Mouse (Mus musculus): ENCODE measurements around the gene Psip1.

Psip1 gene

DNA sequence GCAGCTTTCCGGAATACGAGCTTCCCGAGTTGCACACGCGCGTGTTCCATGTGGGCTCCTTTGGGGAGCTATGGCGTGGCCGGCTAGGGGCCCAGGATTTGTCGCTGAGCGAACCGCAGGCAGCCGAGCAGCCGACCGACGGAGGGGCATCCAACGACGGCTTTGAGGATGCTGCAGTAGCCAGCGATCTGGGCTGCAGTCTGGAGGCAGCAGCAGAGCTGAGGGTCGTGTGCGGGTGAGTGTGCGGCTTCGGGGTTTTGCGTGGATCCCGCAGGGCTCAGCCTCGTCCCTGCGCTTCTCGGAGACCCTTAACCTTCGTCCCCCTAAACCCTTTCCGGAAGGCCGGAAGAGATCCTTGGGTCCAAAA lies 68.5 kb downstream of the Psip1 start:
- no peak for DNase-seq (ENCODE audit: low spot score in 2 of 2)

DNA sequence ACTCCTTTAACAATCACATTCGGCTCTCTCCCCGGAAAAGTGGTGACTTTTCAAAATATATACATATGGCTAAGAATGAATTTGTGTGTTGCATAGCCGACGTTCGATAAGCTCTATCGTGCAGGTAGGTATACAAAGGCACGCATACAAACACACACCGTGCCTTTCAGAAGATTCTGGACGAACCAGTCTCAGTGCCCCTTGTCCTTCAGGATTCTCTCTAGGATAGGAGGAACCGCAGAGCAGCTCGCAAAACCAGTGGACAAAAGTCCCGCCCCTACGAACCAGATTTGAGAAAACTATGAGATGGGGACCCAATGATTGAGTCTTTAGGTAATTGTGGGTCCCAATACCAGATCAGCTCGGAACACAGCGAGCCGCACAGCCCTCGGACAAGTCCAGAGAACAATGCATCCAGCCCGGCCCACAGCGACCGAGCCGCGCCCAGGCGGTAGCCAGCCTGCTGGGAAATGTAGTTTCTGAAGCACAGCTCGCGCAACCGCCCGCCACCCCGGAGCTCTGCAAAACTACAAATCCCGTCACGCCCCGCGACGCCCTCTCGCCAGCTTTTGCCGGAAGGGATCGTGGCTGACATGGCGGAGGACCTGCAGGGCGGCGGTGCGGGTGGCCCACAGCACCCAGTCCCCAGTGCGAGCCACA lies 69.0 kb downstream of the Psip1 start, which contains the start of gene Snapc3:
TSS of gene Snapc3 (plus strand) at position 565 of the 660 bp plus-strand sequence.
- peak; percentile 97 to 98 for DNase-seq (ENCODE audit: low spot score in 2 of 2)

DNA sequence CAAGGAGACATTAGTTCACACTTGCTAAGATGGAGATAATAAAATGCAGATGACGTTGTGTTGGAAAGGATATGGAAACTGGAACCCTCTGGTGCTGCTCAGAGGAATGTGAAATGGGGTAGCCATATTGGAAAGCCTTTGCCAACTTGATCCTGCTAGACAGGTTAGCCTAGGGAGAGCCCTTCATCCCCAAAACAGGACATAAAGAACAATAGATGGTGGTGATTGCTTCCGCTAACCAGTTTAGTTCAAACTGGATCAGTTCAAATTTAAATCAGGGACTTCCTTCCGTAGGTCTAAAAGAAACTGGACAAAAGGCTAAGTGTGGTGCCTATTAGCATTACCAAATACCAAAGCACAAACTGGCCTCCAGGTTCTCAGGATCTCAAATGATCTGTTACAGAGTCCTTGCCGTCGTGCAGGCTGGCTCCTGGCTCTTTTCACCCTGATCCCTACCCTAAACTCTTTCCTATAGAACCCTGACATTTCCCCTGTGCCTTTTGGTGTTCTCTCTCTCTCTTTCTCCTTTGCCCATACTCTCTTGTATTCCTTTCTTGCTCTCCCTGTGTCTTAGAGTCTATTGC lies 71.9 kb downstream of the Psip1 start:
- no peak for DNase-seq (ENCODE audit: low spot score in 2 of 2)

DNA sequence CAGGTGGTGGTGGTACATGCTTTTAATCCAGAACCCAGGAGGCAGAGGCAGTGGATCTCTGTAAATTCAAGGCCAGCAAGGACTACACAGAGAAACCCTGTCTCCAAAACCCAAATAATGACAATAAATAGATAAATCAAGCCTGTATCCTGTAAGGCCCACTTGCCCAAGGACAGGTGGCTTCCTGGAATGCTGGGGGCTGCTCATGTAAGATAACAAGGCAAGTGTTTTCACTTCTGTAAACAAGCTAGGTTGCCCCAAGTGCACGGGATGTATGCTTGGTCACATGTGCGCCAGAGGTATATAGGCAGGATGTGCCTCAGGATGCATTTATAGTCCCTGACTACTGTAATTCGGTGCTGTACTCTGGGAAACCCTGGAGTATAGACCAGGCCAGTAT lies 74.2 kb downstream of the Psip1 start:
- no peak for DNase-seq (ENCODE audit: low spot score in 2 of 2)

DNA sequence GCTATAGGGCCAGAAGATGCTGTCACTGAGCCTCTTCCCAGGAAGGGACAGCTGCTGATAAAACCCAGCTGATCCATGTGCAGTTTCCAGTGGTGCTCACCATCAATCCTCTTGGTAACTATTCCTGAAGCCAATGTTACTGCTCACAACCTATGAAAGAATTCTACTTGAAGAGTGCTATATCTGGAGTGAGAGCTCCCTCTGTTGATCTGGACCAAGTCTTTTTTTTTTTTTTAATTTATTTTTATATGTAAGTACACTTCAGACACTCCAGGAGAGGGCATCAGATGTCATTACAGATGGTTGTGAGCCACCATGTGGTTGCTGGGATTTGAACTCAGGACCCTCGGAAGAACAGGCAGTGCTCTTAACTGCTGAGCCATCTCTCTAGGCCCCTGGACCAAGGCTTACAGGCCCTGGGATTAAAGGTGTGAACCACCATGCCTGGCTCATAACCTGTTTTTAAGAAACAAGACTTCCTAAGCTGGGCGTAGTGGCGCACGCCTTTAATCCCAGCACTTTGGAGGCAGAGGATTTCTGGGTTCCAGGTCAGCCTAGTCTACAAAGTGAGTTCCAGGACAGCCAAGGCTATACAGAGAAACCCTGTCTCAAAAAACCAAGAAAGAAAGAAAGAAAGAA lies 76.3 kb downstream of the Psip1 start:
- no peak for DNase-seq (ENCODE audit: low spot score in 2 of 2)

DNA sequence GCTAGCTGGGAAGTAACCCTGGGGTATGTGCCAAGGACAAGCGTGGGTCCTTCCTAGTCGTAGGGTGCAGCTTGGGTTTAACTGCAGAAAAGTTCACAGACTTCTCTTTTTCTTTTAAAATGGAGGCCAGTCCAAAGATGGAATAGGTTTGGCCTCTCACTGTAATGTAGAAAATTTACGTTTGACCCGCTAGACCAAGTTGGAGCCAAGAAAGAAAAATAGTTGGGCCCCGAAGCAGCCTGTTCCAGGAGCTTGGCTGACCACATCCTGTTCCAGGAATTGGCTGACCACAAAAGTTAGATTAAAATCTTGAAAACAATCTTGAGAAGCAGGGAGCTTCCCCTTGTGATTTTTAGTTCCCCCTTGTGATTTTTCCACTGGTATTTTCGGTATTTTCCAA lies 78.6 kb downstream of the Psip1 start:
- no peak for DNase-seq (ENCODE audit: low spot score in 2 of 2)
